Mouse (Mus musculus) frontal cortex, postnatal 10 days (tissue): ENCODE results near the gene Nipal3.

Experiments used
- DNase-seq, 2 experiments: peaks; one replicate each; pipeline ENCODE4 v3.0.0; 2022; ENCODE audit warnings: low spot score in 2 of 2, mixed read lengths in 1 of 2

The Nipal3 gene

DNA sequence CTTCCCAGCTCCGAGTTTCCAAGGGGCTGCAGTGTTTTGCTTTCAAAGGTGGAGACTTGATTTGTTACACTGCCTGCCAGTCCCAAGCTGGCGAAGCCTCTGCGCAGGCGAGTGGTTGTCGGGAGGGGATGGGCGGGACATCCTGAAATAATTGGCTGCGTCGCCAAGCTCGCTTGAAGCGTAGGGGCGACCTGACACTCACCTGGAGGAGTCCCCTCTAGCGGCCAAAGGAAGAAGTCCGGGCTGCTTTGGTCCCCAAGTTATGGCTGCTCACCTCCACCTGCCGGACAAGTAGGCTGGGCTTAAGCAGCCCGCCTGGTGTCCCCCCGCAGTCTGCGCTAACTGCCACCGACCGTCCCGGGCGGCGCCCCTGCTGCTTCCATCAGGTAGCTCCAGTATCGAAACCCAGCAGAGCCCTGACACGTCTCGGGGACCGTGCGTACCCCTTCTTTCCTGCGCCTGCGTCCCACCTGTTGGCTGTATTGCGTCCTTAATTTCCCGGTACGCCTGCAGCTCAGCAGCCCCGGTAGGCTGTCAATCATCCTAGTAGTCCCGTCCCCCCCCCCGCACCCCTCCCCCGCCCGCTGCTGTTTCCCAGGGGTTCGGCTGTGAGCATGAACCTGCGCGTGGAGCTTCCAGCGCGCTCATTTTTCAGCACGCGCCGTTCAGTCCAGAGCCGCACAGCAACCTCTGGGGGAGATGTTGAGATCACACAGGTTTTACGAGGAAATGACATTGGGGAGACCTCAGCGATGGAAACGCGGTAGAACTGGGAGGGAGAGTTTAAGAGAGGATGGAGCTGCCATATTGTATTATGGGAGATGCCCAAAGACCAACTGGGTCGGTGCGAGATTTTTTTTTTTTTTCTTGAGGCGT, at the start of gene Nipal3, which contains the start of gene Stpg1:
Nipal3 (minus strand) TSS at position 518 of the 876 bp plus-strand sequence.
Stpg1 (plus strand) TSS at position 270 of the 876 bp plus-strand sequence.
- DNase-seq = peak; percentile 82 to 85

DNA sequence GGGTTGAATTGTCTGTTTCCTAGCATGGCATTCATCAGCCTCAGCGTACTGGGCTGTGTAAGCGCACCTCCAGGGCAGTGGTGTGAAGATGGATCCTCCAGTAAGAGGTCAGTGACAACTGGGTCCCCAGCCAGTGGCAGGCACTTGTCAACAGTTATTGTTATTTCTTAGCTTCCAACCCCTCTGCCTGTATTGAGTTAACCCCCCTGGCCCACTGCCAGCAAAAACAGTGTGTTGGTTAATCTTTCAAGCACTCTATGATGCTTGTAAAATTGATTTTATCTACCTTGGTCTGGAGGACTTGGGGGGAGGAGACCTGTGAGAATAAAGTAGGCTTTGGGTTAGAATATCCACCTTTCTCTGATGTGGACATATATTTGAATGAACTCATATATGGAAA, 49.4 kb upstream of the Nipal3 start:
- DNase-seq = no peak

DNA sequence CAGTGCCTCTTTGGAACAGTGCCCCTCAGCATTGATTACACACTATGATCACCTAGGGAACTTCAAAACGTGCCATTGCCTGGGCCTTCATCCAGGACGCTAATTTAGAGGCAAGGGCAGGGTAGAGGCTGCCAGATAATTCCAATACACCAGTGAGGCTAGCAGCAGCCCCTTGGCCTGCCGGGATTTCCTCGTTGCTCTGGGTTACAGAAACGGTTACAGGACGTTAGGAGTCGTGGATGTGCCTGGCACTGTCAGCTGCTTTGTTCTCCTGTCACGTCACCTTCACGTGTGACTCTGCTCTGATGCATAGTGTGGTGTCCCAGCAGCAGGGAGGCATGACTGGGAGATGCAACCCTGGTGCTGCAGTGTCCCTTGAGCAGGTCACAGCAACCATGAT, 45.2 kb upstream of the Nipal3 start:
- DNase-seq = no peak

DNA sequence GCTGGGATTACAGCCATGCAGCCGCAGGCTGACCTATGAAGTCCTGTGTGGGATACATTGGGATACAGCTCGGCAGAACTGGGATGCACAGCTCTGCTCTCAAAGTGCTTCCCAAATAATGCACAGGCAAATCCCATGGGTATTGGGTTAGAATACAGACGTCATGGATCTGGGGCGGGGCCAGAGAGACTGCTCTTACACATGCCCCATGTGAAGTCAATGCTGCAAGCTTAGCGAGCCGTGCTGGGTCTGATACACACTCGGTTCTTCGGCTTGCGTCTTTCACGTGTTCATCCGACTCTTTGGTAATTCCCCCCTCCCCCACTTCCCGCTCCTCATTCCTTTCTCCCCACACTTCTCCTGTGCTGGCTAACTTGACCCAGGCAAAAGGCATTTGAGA, 44.2 kb upstream of the Nipal3 start:
- DNase-seq = no peak

DNA sequence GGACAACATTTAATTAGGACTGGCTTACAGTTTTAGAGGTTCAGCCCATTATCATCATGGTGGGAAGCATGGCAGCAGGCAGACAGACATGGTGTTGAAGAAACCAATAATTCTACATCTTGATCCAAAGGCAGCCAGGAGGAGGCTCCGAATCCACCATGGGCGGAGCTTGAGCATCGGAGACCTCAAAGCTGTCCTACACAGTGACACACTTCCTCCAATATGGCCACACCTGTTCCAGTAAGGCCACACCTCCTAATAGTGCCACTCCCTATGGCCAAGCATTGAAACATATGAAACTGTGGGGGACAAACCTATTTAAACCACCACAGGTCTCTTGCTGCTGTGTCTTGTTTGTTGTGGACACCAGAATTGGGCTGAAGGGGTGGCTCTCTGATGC, 40.2 kb upstream of the Nipal3 start:
- DNase-seq = no peak

DNA sequence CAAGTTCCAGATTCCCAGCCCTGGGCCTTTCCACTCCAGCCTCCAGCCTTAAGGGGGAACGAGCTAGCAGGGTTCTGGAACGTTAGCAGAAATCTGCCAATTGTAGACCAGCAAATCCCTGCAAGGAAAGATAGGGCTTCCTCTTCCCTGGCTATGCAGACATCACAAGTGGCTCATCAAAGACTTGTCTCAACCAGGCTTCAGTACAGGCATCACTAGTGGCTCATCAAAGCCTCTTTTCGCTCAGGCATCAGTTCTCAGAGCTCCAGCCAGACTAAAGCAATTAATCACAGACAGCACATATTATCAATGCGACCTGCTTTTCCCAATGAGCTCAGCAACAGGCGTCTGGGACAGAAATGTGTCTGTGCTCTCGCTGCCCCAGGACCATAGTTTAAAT, 38.2 kb upstream of the Nipal3 start:
- no peak for DNase-seq

DNA sequence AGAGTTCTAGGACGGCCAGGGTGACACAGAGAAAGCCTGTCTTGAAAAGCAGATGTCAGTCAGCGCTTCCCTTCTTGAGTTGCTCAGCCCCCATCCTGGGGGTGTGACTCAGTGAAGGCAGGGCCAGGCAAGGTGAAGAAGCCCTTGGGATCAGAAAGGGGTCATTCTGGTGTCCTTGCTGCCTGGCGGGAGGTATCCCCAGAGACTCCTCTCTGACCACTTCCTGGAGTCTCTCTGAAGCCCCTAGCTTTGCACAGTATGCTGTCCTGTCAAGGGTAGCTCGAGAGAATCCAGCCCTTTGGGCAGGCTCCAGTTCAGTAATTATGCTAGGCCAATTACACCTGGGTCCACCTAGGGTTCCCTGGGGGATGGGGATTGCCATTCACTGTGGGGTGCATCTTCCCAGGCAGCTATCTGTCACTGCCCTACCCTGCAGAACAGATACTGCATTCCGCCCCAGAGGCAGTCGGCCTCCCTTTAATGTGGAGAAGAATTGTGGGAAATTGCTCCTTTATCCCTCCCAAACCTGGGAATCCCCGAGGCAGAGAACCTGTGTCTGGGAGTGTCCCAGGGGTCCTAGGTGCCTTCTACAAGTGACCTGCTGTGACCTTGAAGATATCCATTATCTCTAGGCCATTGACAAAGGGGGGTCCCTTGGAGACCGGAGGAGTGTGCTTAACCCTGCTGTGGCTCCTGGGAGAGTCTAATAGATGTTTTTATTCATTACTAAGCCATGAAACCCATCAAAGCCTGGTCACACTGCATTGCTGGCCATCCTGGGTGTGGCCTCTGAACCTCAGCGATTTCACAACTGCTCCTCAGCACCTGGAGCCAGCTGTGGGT, 37.2 kb upstream of the Nipal3 start:
- DNase-seq = no peak

DNA sequence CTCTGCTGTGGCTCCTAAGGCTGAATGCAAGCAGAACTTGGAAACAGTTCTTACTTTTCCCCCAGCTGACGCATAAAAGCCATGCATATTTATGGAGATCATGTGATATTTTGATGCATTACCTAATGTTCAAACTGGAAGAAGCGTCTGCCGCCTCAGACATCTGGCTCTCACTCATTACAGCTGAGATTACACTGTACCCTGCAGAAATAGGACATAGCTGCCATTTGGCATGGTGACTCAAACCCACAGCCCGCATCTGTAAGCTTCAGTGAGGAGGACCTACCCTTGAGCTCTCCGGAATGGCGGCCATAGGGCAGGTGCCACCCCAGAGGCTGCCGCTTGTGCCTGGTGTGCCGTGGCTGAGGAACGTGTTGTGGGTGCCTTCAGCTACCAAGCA, 36.4 kb upstream of the Nipal3 start:
- peak; percentile 14 to 32 for DNase-seq

DNA sequence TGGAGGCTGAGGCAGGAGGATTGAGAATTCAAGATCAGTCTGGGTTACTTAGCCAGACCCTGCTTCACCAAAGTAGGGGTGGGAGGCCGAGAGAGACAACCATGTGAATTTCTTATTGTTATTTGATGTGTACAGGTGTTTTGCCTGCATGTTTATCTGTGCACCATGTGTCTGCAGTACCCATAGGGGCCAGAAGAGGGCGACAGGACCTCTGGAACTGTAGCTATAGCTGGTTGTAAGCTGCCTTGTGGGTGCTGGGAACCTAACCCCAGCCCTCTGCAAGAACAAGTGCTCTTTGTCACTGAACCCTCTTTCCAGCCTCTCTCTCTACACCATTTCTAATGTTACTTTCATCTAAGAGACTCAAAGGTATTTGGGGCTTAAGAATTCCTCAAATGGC, 35.4 kb upstream of the Nipal3 start:
- no peak for DNase-seq

DNA sequence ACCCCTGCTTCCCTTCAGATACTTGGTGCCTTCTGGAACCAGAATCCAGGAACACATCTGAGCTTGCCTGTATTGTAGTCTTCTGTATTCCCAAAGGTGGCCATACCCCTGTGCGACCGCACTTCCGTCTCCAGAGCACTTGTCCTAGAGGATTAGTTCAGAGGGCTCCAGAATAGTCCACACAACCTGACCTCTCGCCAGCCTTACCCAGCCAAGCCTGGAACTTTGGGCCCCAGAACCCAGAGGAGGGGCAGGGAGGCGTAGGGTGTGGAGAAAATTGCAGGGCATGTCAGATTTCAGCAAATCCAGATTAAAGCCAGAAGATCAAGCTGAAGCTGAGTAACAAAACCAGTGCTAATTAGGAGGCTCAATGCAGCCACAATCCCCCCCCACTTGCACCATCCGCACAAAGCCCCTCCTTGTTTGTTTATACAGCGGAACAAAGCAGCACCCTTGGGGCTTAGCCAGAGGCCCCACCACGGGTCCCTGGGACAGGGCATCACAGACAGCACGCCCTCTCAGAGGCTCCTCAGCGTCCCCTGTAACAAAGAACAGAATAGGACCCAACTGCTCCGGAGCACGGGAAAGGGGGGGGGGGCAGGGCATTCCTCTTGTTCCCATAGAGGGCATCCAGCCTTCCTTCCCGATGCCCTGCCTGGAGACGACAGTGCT, 31.3 kb upstream of the Nipal3 start:
- no peak for DNase-seq

DNA sequence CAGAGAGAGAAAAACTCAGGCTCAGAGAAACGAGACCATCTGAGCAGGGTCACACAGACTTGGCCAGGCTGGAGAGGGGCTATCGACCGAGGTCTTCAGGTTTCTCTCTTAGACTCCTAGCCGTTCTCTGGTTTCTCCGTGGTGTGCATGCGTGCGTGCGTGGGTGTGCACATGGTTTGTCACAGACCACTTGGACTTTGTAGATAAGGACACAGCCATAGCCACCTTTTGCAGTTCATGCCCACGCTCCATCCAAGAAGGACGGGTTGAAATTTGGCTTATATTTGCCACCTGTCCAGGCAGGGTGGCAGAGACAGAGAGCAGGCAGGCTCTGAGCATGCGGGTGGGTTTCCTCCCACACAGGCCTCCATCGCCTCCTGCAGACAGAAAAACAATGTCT, 30.2 kb upstream of the Nipal3 start:
- DNase-seq = no peak

DNA sequence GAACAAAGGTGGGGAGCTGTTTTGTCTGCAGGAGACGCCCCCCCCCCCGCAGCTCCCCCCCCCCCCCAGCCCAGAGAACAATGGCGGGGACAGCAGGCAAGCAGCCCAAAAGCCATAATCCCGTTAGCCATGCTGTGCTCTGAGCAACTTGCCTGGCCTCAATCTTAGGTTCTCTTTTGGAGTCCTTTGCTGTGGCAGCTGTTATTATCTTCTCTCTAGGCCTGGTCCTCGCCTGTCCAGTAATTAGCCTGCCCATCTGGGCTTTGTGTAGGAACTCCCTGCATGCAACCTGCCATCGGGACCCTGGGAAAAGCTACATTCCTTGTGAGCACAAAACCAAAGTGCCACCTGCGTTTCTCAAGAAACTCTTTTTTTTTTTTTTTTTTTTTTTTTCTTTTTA, 29.1 kb upstream of the Nipal3 start:
- DNase-seq = no peak

DNA sequence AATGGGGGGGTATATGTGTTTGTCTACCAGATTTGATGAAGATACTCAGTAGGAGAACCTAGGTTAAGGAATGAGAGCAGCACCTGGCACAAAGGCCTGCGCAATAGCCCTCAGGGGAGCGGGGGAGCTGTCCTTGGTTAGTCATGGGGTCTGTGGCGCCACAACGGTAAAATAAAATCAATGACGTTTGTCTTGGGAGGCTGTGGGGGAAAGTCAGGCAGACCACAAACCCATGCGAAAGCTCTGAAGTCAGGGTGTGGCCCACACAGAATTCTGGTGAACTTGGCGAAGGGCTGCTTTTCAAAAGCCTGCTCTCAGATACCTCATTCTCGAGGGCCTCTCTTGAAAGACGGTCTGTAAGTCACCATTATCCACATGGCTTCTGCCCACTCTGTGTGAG, 25.6 kb upstream of the Nipal3 start:
- DNase-seq = no peak

DNA sequence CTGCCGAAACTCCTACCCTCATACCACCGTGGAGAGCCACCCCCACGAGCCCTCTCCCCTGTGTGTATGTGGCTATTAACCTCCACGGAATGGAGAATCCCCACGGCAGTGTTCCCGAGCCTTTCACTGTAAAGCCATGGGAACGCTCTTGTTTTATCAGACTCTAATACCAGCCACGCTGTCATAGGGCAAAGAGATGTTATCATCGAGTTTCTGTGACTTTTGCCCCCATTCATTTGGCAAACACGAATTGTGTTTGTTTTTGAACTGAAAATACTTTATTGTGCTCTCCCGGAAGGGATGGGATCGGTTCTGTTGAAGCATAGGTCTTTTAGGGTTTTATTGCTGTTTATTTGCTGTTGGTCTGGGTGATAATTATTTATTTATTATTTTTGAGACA, 23.3 kb upstream of the Nipal3 start:
- DNase-seq = no peak

DNA sequence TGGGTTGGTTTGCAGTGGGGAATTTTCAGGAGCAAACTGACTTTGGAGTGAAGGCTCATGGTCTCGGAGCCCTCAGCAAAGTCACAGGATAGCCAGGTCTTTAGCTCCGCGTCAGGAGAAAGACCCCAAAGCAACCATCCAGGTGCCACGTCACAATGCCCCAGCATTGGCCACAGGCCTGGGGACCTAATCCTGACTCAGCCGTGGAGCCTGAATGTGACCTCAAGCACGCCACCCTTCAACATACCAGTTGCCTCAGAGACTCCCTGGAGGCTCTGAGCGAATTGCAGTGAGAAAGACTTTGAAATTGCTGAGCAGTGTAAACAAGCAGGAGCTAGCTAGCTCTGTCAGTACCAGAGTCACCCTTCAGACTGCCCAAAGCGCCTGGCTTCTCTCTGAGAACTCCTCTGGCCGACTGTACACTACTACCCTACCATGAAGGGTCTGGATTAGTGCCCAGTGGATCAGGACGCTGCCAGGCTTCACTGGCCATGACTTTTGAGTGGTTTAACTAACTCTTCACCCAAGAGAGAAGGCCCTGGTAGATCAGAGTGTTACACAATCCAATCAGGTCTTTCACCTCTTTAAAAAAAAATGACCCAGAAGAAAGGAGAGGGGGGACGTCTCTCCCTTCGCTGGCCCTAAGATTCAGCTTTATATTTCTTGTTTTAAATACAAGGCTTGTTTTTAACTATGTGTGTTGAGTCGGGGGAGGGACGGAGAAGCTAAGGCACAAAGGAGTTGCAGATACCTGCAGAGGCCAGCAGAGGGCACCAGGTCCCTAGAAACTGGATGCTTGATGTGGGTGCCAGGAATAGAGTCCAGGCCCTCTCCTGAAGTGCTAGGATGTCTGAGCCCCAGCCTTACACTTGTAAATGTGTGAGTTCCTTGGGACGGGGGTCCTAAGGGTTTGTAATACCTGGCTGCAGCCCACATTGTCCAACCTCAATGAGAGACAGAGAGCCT, 21.8 kb upstream of the Nipal3 start:
- DNase-seq = no peak

DNA sequence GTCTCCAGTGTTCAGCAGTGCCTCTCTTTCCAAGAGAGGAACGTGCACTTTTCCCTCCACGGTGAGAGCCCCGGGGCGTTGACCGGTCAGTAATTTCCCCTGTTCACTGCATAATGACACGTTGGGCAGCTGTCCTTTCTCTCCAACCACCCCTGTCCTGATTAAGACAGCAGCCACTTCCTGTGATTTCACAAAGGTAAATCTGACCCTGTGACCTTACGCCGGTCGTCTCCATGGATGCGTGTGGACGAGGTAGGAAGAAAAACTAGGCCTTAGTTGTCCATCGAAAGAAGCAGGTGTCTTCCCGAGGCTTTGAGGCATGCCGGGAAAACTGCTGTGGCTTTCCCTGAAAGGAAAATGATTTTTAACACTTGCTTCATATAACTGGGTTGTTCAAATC, 20.1 kb upstream of the Nipal3 start:
- DNase-seq = no peak

DNA sequence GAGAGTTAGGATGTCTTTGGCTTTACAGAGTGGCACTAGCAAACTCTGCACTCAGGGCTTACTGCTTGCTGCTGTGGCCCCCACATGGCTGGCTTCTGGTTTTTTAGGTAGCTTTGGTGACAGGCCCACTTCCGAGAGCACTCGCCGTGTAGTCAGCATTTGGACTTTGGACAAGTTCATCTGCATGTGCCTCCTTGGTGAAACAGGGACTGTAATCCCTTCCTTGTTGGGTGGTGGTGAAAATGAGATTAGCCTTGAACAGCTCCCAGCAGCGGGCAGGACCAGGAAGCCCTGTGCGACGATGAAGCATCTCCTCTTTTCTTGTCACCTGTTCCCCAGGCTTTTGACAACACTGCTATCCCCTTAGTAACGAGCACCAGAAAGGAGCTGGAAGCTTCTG, 19.0 kb upstream of the Nipal3 start:
- no peak for DNase-seq

DNA sequence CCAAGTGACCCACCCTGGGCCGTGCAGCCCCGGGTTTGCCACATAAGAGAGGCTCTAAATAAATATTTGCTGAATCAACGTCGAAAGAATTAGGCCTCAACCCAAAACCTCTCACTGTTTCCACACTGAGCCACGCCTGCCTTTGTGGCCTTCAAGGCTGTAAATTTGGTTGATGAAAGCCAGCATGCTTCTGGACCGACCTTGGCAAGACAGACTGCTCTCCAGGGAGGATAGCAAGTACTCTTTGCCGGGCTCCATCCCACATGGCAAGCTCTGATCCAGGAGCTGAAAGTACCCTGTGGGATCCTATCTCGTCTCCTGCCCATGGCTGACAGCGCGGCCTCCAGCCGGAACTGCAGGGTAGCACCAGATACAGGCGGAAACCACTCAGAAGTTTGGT, 14.7 kb upstream of the Nipal3 start:
- DNase-seq = no peak

DNA sequence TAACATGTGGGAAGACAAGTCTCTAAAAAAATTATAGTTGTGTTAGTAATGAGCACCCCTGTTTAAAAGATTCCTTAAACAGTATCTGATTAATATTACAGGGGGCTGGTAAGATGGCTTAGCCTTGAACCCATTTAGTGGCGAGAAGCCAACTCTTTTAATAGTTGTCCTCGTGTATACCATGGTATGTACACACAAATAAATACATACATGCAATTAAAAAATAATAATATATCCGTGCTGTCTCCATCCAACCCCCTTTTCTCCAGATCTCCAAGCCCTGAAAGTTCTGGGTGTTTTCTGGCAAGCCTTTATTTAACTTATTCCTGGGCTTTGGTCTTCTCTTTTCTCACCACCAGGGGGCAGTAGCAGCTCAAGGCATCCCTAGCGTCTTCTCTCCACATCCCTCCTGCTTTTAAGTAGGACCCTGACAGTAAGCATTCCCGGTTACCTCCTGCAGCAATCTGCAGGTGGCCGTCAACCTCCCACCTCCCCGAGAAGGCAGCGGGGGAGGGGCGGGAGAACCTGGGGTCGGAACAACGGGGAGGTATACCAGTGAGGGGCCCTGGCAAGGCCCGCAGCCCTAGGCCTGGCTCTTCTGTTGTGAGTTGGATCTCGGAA, 13.7 kb upstream of the Nipal3 start:
- peak in 1 of 2 experiments; percentile 77 for DNase-seq

DNA sequence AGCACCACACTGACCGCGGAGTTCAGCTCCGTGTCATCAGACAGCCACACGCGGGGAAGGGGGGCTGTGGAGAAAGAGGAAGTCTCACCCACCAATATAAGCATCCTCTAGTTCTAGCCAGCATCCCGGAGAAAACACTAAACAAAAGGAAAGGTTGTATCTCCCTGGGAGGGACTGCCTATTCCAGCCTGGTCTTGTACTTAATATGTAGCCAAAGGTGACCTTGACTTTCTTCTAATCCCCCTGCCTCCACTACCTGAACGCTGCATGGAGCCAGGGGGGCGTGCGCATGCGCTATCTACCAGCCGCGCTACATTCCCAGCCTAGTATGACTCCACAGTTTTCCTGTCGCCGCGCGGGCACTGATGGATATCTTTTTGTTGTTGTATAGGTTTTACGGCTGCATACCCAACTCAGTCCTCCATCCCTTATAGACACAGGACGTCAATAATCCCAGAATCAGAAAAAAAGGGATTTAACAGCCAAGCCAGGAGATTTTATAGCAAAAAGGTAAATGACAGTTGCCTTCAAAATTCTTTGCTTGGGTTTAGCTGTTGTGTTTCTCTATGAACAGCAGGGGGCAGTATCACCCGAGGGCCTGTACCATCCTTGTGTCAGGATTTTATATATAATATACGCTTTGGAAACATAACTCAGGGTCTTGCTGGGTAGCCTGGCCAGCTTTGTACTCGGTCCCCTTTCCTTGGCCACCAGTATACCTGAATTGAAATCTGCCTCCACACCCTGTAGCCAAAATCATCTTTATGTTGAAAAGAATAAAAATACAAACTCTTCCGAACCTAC, 12.9 kb upstream of the Nipal3 start:
- DNase-seq = peak; percentile 42 to 64
